Mouse (Mus musculus): ENCODE measurements at regions not wholly inside any gene's neighbourhood (a gene's known extent, or its start where the extent isn't known, plus 50 kb on each side); places are given as distances from the start of the nearest gene placed in this dataset.

GRCm38 (mm10) chr13:102148039-102148438 is 380.0 kb upstream of the Pik3r1 start:
- Histone ChIP-seq H3K27ac (no peak overlapping the region), H3K36me3 (no peaks in the 10 kb centered on the region), H3K4me3 (no peak overlapping the region), H3K9ac (no peak overlapping the region), H3K9me3 (no peaks in the 10 kb centered on the region), H3K4me1 (no peaks in the 10 kb centered on the region), H3K4me2 (no peak overlapping the region), H3K27me3 (no peaks in the 10 kb centered on the region)
- ATAC-seq (ENCODE audit: insufficient number of reproducible peaks, insufficient read depth, low FRiP score, low TSS enrichment, low read depth) = no peak
- WGBS = 91% methylated on average over 2 of the region's 2 CpGs

- ATAC-seq (ENCODE audit: insufficient number of reproducible peaks, insufficient read depth, low FRiP score, low TSS enrichment, low read depth) = no peak
Measured at GRCm38 (mm10) chr13:102153785-102154608, 386.0 kb upstream of the Pik3r1 start.

GRCm38 (mm10) chr13:102154609-102154899 is 386.5 kb upstream of the Pik3r1 start:
- no peaks in the 10 kb centered on the region for H3K27me3 ChIP-seq
- no peak for ATAC-seq (ENCODE audit: insufficient number of reproducible peaks, insufficient read depth, low FRiP score, low TSS enrichment, low read depth)
- no peak overlapping the region for H3K4me2 ChIP-seq
- no peaks in the 10 kb centered on the region for H3K9me3 ChIP-seq
- H3K36me3 ChIP-seq = no peaks in the 10 kb centered on the region
- no peak overlapping the region for H3K9ac ChIP-seq
- 0 out of 2 replicates have a peak, but pooled peaks cover 6% of the 10 kb centered on the region for H3K4me1 ChIP-seq
- H3K4me3 ChIP-seq = no peak overlapping the region
- WGBS = 40% methylated on average over 2 of the region's 2 CpGs
- H3K27ac ChIP-seq = no peak overlapping the region

More at GRCm38 (mm10) chr13:102153785-102154608, 386.0 kb upstream of the Pik3r1 start:
- H3K36me3 ChIP-seq = no peaks in the 10 kb centered on the region
- H3K4me1 ChIP-seq = 0 out of 2 replicates have a peak, but pooled peaks cover 6% of the 10 kb centered on the region
- no peaks in the 10 kb centered on the region for H3K27me3 ChIP-seq
- no peak overlapping the region for H3K27ac ChIP-seq
- no peak overlapping the region for H3K9ac ChIP-seq
- H3K4me3 ChIP-seq = no peak overlapping the region
- no peak overlapping the region for H3K4me2 ChIP-seq
- no peaks in the 10 kb centered on the region for H3K9me3 ChIP-seq
- 27% methylated on average over 5 of the region's 5 CpGs for WGBS

GRCm38 (mm10) chr13:102157369-102158130 is 389.5 kb upstream of the Pik3r1 start:
- no peaks in the 10 kb centered on the region for H3K9me3 ChIP-seq
- no peak for ATAC-seq (ENCODE audit: insufficient number of reproducible peaks, insufficient read depth, low FRiP score, low TSS enrichment, low read depth)
- 77% methylated on average over 6 of the region's 6 CpGs for WGBS

GRCm38 (mm10) chr13:102173382-102174234 is 405.6 kb upstream of the Pik3r1 start:
- no peak for ATAC-seq (ENCODE audit: insufficient number of reproducible peaks, insufficient read depth, low FRiP score, low TSS enrichment, low read depth)
- H3K4me2 ChIP-seq = no peak overlapping the region
- H3K27ac ChIP-seq = no peak overlapping the region
- no peaks in the 10 kb centered on the region for H3K27me3 ChIP-seq
- no peak overlapping the region for H3K9ac ChIP-seq
- WGBS = 82% methylated on average over 9 of the region's 9 CpGs
- no peaks in the 10 kb centered on the region for H3K4me1 ChIP-seq
- H3K9me3 ChIP-seq = no peaks in the 10 kb centered on the region
- H3K36me3 ChIP-seq = no peaks in the 10 kb centered on the region
- no peak overlapping the region for H3K4me3 ChIP-seq

More at GRCm38 (mm10) chr13:102157369-102158130, 389.5 kb upstream of the Pik3r1 start:
- Histone ChIP-seq H3K27me3 (no peaks in the 10 kb centered on the region), H3K4me2 (no peak overlapping the region), H3K27ac (no peak overlapping the region), H3K9ac (no peak overlapping the region), H3K4me1 (0 out of 2 replicates have a peak, but pooled peaks cover 6% of the 10 kb centered on the region), H3K4me3 (no peak overlapping the region), H3K36me3 (no peaks in the 10 kb centered on the region)

- H3K9ac ChIP-seq = no peak overlapping the region
- H3K27ac ChIP-seq = no peak overlapping the region
- H3K4me1 ChIP-seq = no peaks in the 10 kb centered on the region
- H3K4me3 ChIP-seq = no peak overlapping the region
- H3K27me3 ChIP-seq = no peaks in the 10 kb centered on the region
- WGBS = 75% methylated on average over 3 of the region's 3 CpGs
- no peak overlapping the region for H3K4me2 ChIP-seq
- H3K36me3 ChIP-seq = no peaks in the 10 kb centered on the region
- ATAC-seq (ENCODE audit: insufficient number of reproducible peaks, insufficient read depth, low FRiP score, low TSS enrichment, low read depth) = no peak
- H3K9me3 ChIP-seq = no peaks in the 10 kb centered on the region
Measured at GRCm38 (mm10) chr13:102174431-102174830, 406.4 kb upstream of the Pik3r1 start.

GRCm38 (mm10) chr13:102174896-102175295 is 406.9 kb upstream of the Pik3r1 start:
- ATAC-seq (ENCODE audit: insufficient number of reproducible peaks, insufficient read depth, low FRiP score, low TSS enrichment, low read depth) = no peak
- Histone ChIP-seq H3K9ac (no peak overlapping the region), H3K27ac (no peak overlapping the region), H3K4me3 (no peak overlapping the region), H3K27me3 (no peaks in the 10 kb centered on the region), H3K4me1 (no peaks in the 10 kb centered on the region), H3K4me2 (no peak overlapping the region), H3K36me3 (no peaks in the 10 kb centered on the region), H3K9me3 (no peaks in the 10 kb centered on the region)
- 81% methylated on average over 2 of the region's 2 CpGs for WGBS

- WGBS = 83% methylated on average over 1 of the region's 1 CpGs
Measured at GRCm38 (mm10) chr13:102175406-102175805, 407.4 kb upstream of the Pik3r1 start.

GRCm38 (mm10) chr13:102176456-102176855 is 408.4 kb upstream of the Pik3r1 start:
- Histone ChIP-seq H3K36me3 (no peaks in the 10 kb centered on the region), H3K4me1 (no peaks in the 10 kb centered on the region), H3K9ac (no peak overlapping the region), H3K9me3 (no peaks in the 10 kb centered on the region), H3K4me2 (no peak overlapping the region), H3K27me3 (no peaks in the 10 kb centered on the region), H3K4me3 (no peak overlapping the region), H3K27ac (no peak overlapping the region)
- ATAC-seq (ENCODE audit: insufficient number of reproducible peaks, insufficient read depth, low FRiP score, low TSS enrichment, low read depth) = no peak
- WGBS = 80% methylated on average over 2 of the region's 2 CpGs

More at GRCm38 (mm10) chr13:102175406-102175805, 407.4 kb upstream of the Pik3r1 start:
- H3K4me3 ChIP-seq = no peak overlapping the region
- H3K27ac ChIP-seq = no peak overlapping the region
- H3K4me2 ChIP-seq = no peak overlapping the region
- H3K27me3 ChIP-seq = no peaks in the 10 kb centered on the region
- H3K36me3 ChIP-seq = no peaks in the 10 kb centered on the region
- H3K4me1 ChIP-seq = no peaks in the 10 kb centered on the region
- H3K9me3 ChIP-seq = no peaks in the 10 kb centered on the region
- no peak for ATAC-seq (ENCODE audit: insufficient number of reproducible peaks, insufficient read depth, low FRiP score, low TSS enrichment, low read depth)
- no peak overlapping the region for H3K9ac ChIP-seq

GRCm38 (mm10) chr13:102194716-102195115 is 426.7 kb upstream of the Pik3r1 start:
- no peak for ATAC-seq (ENCODE audit: insufficient number of reproducible peaks, insufficient read depth, low FRiP score, low TSS enrichment, low read depth)
- Histone ChIP-seq H3K4me3 (no peak overlapping the region), H3K4me1 (no peaks in the 10 kb centered on the region)

GRCm38 (mm10) chr13:102202301-102202700 is 434.3 kb upstream of the Pik3r1 start:
- Histone ChIP-seq H3K9ac (no peak overlapping the region), H3K4me3 (no peak overlapping the region), H3K4me2 (no peak overlapping the region), H3K36me3 (no peaks in the 10 kb centered on the region), H3K27ac (no peak overlapping the region), H3K27me3 (no peaks in the 10 kb centered on the region), H3K4me1 (no peaks in the 10 kb centered on the region), H3K9me3 (no peaks in the 10 kb centered on the region)
- 96% methylated on average over 1 of the region's 1 CpGs for WGBS
- ATAC-seq (ENCODE audit: insufficient number of reproducible peaks, insufficient read depth, low FRiP score, low TSS enrichment, low read depth) = no peak

More at GRCm38 (mm10) chr13:102194716-102195115, 426.7 kb upstream of the Pik3r1 start:
- no peak overlapping the region for H3K4me2 ChIP-seq
- H3K27me3 ChIP-seq = no peaks in the 10 kb centered on the region
- no peaks in the 10 kb centered on the region for H3K36me3 ChIP-seq
- H3K9me3 ChIP-seq = no peaks in the 10 kb centered on the region
- no peak overlapping the region for H3K27ac ChIP-seq
- H3K9ac ChIP-seq = no peak overlapping the region
